8 mouse cellular contexts compared by ENCODE assay signal in genomic region chr9:36768156-36769047, GRCm38 (mm10). TPM values are rescaled to one million over a fixed set of nuclear protein-coding genes. Genes with fewer than 3 reads are reported as not detected.
DNase-seq lines count a peak whose midpoint lies in the region; ATAC-seq lines count a peak whose summit lies in the region.

No protein-coding gene starts in this region.

- 10% methylated on average over 25 of the region's 25 CpGs for WGBS in lung, embryonic 16.5 days

- DNase-seq in ovary, adult 18-20 months (ENCODE audit: low spot score), result peak; percentile 8
- DNase-seq in ovary, postnatal 14 days (ENCODE audit: low spot score), result no peak
- DNase-seq in cerebellum, adult 11 months, result peak; percentile 47
- DNase-seq in frontal cortex, postnatal 10 days (ENCODE audit: low spot score in 2 of 2), result peak; percentile 27 to 53
- peak; percentile 39 to 47 for DNase-seq in right cerebral cortex, postnatal 36 days (ENCODE audit: low spot score in 2 of 2)
- DNase-seq in embryo, embryonic 11 days, result no peak

- peak overlapping the region; percentile 99 for H3K4me3 ChIP-seq in lung, embryonic 16.5 days (ENCODE audit: low read length)

- H3K27ac ChIP-seq in lung, embryonic 16.5 days (ENCODE audit: low read length), result peak overlapping the region; percentile 93

- peak overlapping the region; percentile 92 for H3K9ac ChIP-seq in lung, embryonic 16.5 days (ENCODE audit: low read length)

- H3K4me2 ChIP-seq in lung, embryonic 16.5 days (ENCODE audit: low read depth, low read length), result peak overlapping the region; percentile 59

- peak; percentile 8 for ATAC-seq in inflammation-experienced regulatory T-cells, adult 6 months
- ATAC-seq in lung, embryonic 16.5 days (ENCODE audit: low read depth), result peak; percentile 11

- peaks cover 13% of the 10 kb centered on the region for H3K4me1 ChIP-seq in lung, embryonic 16.5 days (replicated peaks; ENCODE audit: control insufficient read depth, insufficient read depth, low read length)

- no peaks in the 10 kb centered on the region for H3K9me3 ChIP-seq in lung, embryonic 16.5 days (ENCODE audit: control insufficient read depth, low read length)

- H3K27me3 ChIP-seq in lung, embryonic 16.5 days (ENCODE audit: control insufficient read depth, insufficient read depth, low read depth, low read length), result no peaks in the 10 kb centered on the region

- peaks cover 11% of the 10 kb centered on the region for H3K36me3 ChIP-seq in lung, embryonic 16.5 days (ENCODE audit: control insufficient read depth, insufficient read depth, low read length)

RNA-seq across cellular contexts. Expression of gene Stt3a, which starts 0.9 kb away (rescaled TPM):
- 100 to 1,000 TPM; 237 to 338 (median 247) TPM for polyA plus RNA-seq in inflammation-experienced regulatory T-cells, adult 6 months (2017; shearing (Covaris generic))
- polyA plus RNA-seq in lung, embryonic 16.5 days (2015; fragmentation: Nextera tagmentation; extraction: Ambion mirVana), result 255 and 287 TPM in 2 replicates

RNA-seq across cellular contexts. Expression of gene Ei24, which starts 28.8 kb away (rescaled TPM):
- 10 to 100 TPM; 13.2 to 20.3 (median 16.4) TPM for polyA plus RNA-seq in inflammation-experienced regulatory T-cells, adult 6 months (2017; shearing (Covaris generic))
- polyA plus RNA-seq in lung, embryonic 16.5 days (2015; fragmentation: Nextera tagmentation; extraction: Ambion mirVana), result 98.9 and 101 TPM in 2 replicates

RNA-seq across cellular contexts. Expression of gene Chek1, which starts 41.5 kb away (rescaled TPM):
- polyA plus RNA-seq in inflammation-experienced regulatory T-cells, adult 6 months (2017; shearing (Covaris generic)), result 10 to 100 TPM in 1 of 3 experiments, 1 to 10 TPM in 2; 3.7 to 24.6 (median 6.3) TPM
- 28.8 and 35.3 TPM in 2 replicates for polyA plus RNA-seq in lung, embryonic 16.5 days (2015; fragmentation: Nextera tagmentation; extraction: Ambion mirVana)

RNA-seq across cellular contexts. Expression of gene Fez1, which starts 53.3 kb away (rescaled TPM):
- not detected for polyA plus RNA-seq in inflammation-experienced regulatory T-cells, adult 6 months (2017; shearing (Covaris generic))
- polyA plus RNA-seq in lung, embryonic 16.5 days (2015; fragmentation: Nextera tagmentation; extraction: Ambion mirVana), result 3.5 and 4.9 TPM in 2 replicates

Comparison
In these comparisons a context has a peak if more than half of its experiments do, and no peak if none do; other contexts are left out.
1. DNase-seq: peak in ovary, adult 18-20 months (single experiment), cerebellum, adult 11 months (single experiment), frontal cortex, postnatal 10 days (2 of 2) and right cerebral cortex, postnatal 36 days (2 of 2); none in ovary, postnatal 14 days (single experiment) and embryo, embryonic 11 days (single experiment).